Mouse (Mus musculus): ENCODE measurements around the gene Unc13d.

GRCm38 (mm10) chr11:116029086-116029865 lies 48.5 kb downstream of the Unc13d start:
- no peak for TF ChIP-seq CTCF (conservative IDR thresholded peaks at IDR 0.05; ENCODE audit: insufficient read depth, insufficient read length, low read depth, low read length)
- TF ChIP-seq POLR2A (IDR thresholded peaks at IDR 0.05; ENCODE audit: low read depth, low read length), result no peak
